Mouse (Mus musculus) ES-E14 (cell line): ENCODE data around the gene Vars.

ENCODE experiments used
- CHD2 ChIP-seq: IDR thresholded peaks from 2 replicates; pipeline ENCODE4 v1.6.1; 2014; ENCODE audit warnings: mild to moderate bottlenecking, low read depth, low read length, inconsistent platforms
- HCFC1 ChIP-seq: IDR thresholded peaks from 2 replicates; pipeline ENCODE4 v1.6.1; 2012; ENCODE audit warnings: low read length, inconsistent platforms, borderline replicate concordance; ENCODE audit not compliant: insufficient read depth
- MAFK ChIP-seq: IDR thresholded peaks from 2 replicates; pipeline ENCODE4 v1.6.1; 2014; ENCODE audit warnings: mild to moderate bottlenecking, low read depth, low read length, inconsistent platforms; ENCODE audit not compliant: insufficient read depth
- ZC3H11A ChIP-seq: IDR thresholded peaks from 2 replicates; pipeline ENCODE4 v1.6.1; 2012; ENCODE audit warnings: low read depth, mild to moderate bottlenecking, inconsistent platforms, low read length, borderline replicate concordance
- ZNF384 ChIP-seq: IDR thresholded peaks from 2 replicates; pipeline ENCODE4 v1.6.1; 2012; ENCODE audit warnings: low read depth, low read length, inconsistent platforms

DNA sequence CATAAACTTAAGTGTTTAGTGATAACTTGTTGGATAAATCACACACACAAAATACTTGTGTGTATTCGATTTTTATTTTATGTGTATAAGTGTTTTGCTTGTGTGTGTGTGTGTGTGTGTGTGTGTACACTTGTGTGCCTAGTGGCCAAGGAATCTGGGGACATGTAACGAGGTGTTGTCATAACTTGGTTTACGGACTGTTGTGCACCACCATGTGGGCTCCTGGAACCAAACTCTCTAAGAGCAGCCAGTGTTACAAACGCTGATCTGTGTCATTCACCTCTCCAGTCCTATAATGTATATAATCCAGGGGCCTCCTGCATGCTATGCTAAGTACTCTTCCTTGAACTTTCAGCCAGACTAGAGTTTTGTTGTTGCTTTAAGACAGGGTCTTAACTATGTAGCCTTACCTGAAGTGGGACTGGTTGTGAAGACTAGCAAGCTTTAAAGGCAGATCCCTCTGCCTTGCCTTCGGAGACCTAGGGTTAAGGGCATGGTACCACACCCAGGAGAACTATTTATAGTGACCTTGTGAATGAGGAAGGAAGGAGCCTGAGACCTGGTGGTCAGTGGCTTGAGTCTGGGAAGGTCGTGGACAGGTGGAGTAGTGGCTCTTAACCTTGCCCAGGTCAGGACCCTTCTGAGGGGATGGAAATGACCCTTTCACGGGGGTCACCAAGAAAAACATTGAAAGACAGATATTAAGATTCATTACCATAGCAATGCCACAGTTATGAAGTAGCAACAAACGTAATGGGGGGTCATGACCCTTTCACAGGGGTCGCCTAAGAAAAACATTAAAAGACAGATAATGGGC, 2.4 kb downstream of the Vars start:
- no peak for TF ChIP-seq MAFK
- TF ChIP-seq ZC3H11A: no peak
- no peak for TF ChIP-seq HCFC1
- TF ChIP-seq CHD2: no peak
- no peak for TF ChIP-seq ZNF384
